ENCODE assay signal across 14 mouse cellular contexts in the genomic region with DNA sequence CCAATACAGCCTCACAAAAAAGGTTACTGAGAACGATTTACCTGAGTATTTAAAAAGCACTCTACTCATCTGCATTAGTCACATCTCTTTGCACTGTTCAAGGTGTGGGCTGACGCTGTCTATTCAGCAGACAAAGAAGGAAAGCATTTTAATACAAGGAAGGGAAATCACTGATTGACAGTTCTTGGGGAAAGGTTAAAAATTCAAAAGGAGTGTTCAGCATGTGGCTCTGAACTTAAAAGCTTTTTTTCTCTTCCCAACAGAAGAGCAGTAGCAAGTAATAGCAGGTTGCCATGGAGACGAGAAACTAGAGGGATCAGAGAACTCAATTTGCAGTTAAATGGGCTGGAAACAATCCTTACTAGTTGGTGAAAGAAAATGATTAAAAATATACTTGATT.
DNase-seq lines count a peak whose midpoint lies in the region; ATAC-seq and TF ChIP-seq lines count a peak whose summit lies in the region.
"Had no signal": no experiment of that assay in that cellular context is flagged by ENCODE, and none has a peak within 500 bp of the region (broad histone marks: within the 10 kb centered on the region; RNA-seq: fewer than 3 reads in every experiment).

No protein-coding gene starts in this region.

- POLR2A ChIA-PET in Patski (lab: Charles Lee): no interaction called here

- in situ Hi-C loops in Patski (cut with MboI; ENCODE audit: low pct_unique_long_range_greater_than_20kb): no loop called here

- H3K27me3 ChIP-seq in hindbrain, embryonic 13.5 days: no peaks in the 10 kb centered on the region
- no peaks in the 10 kb centered on the region for H3K27me3 ChIP-seq in hindbrain, embryonic 12.5 days
- no peaks in the 10 kb centered on the region for H3K27me3 ChIP-seq in Patski
- H3K27me3 ChIP-seq in hindbrain, embryonic 16.5 days (replicated peaks; ENCODE audit: control insufficient read depth, insufficient read depth, low read length): no peaks in the 10 kb centered on the region
- H3K27me3 ChIP-seq in heart, embryonic 12.5 days (replicated peaks): no peaks in the 10 kb centered on the region
- H3K27me3 ChIP-seq: liver, embryonic 15.5 days had no signal

- peaks cover 18% of the 10 kb centered on the region for H3K4me1 ChIP-seq in hindbrain, embryonic 13.5 days (replicated peaks)
- peaks cover 10% of the 10 kb centered on the region for H3K4me1 ChIP-seq in hindbrain, embryonic 12.5 days
- peaks cover 3% of the 10 kb centered on the region for H3K4me1 ChIP-seq in hindbrain, embryonic 16.5 days (ENCODE audit: control insufficient read depth, insufficient read depth, low read depth, low read length)
- no peaks in the 10 kb centered on the region for H3K4me1 ChIP-seq in heart, embryonic 12.5 days (replicated peaks)
- H3K4me1 ChIP-seq: liver, embryonic 15.5 days had no signal

- 22% methylated on average over 3 of the region's 3 CpGs for whole genome bisulfite sequencing in hindbrain, embryonic 13.5 days
- 30% methylated on average over 3 of the region's 3 CpGs for WGBS in hindbrain, embryonic 12.5 days
- WGBS in hindbrain, embryonic 16.5 days: 12% methylated on average over 3 of the region's 3 CpGs
- 77% methylated on average over 3 of the region's 3 CpGs for WGBS in heart, embryonic 12.5 days

- H3K9me3 ChIP-seq in hindbrain, embryonic 13.5 days: no peaks in the 10 kb centered on the region
- no peaks in the 10 kb centered on the region for H3K9me3 ChIP-seq in hindbrain, embryonic 12.5 days (replicated peaks)
- no peaks in the 10 kb centered on the region for H3K9me3 ChIP-seq in hindbrain, embryonic 16.5 days (ENCODE audit: control insufficient read depth, low read length)
- no peaks in the 10 kb centered on the region for H3K9me3 ChIP-seq in heart, embryonic 12.5 days (replicated peaks)
- H3K9me3 ChIP-seq: limb, embryonic 10.5 days; liver, embryonic 15.5 days had no signal

- H3K4me3 ChIP-seq in hindbrain, embryonic 13.5 days: no peak overlapping the region
- H3K4me3 ChIP-seq in hindbrain, embryonic 12.5 days: no peak overlapping the region
- no peak overlapping the region for H3K4me3 ChIP-seq in hindbrain, embryonic 16.5 days (ENCODE audit: low read length)
- H3K4me3 ChIP-seq in heart, embryonic 12.5 days: no peak overlapping the region
- H3K4me3 ChIP-seq: limb, embryonic 10.5 days; liver, embryonic 15.5 days had no signal

- no peak overlapping the region for H3K9ac ChIP-seq in hindbrain, embryonic 13.5 days
- H3K9ac ChIP-seq in hindbrain, embryonic 12.5 days: no peak overlapping the region
- no peak overlapping the region for H3K9ac ChIP-seq in hindbrain, embryonic 16.5 days (ENCODE audit: low read depth, low read length)
- no peak overlapping the region for H3K9ac ChIP-seq in heart, embryonic 12.5 days
- H3K9ac ChIP-seq: liver, embryonic 15.5 days had no signal

- peaks cover 15% of the 10 kb centered on the region for H3K36me3 ChIP-seq in hindbrain, embryonic 13.5 days
- H3K36me3 ChIP-seq in hindbrain, embryonic 12.5 days: peaks cover 21% of the 10 kb centered on the region; the same call in 1 of the 2 replicates
- H3K36me3 ChIP-seq in hindbrain, embryonic 16.5 days (ENCODE audit: control insufficient read depth, insufficient read depth, low read length): no peaks in the 10 kb centered on the region; the same call in 1 of the 2 replicates
- H3K36me3 ChIP-seq in heart, embryonic 12.5 days: peaks cover 23% of the 10 kb centered on the region
- H3K36me3 ChIP-seq: limb, embryonic 10.5 days had no signal

- ATAC-seq in hindbrain, embryonic 13.5 days (ENCODE audit: low FRiP score): no peak
- no peak for ATAC-seq in hindbrain, embryonic 12.5 days (ENCODE audit: low FRiP score)
- no peak for ATAC-seq in Patski
- ATAC-seq in hindbrain, embryonic 16.5 days: peak; percentile 61
- ATAC-seq in heart, embryonic 12.5 days (ENCODE audit: insufficient number of reproducible peaks, low FRiP score): no peak

- peak; percentile 7 for DNase-seq in Patski (ENCODE audit: low read depth, low spot score)
- peak; percentile 57 for DNase-seq in embryo, embryonic 11 days
- DNase-seq in thymus, postnatal 14 days: no peak
- no peak for DNase-seq in spleen, postnatal 14 days (ENCODE audit: low spot score in 2 of 2)
- DNase-seq: B cell, adult 2 months; heart, adult 11 months; kidney, postnatal 10 days; lung, postnatal 4 days had no signal

- no peak overlapping the region for H3K4me2 ChIP-seq in hindbrain, embryonic 13.5 days
- H3K4me2 ChIP-seq in hindbrain, embryonic 12.5 days (replicated peaks): no peak overlapping the region
- H3K4me2 ChIP-seq in hindbrain, embryonic 16.5 days (ENCODE audit: low read length): no peak overlapping the region
- no peak overlapping the region for H3K4me2 ChIP-seq in heart, embryonic 12.5 days
- H3K4me2 ChIP-seq: liver, embryonic 15.5 days had no signal

- TF ChIP-seq CTCF in Patski (IDR thresholded peaks at IDR 0.05): no peak

- peak overlapping the region; percentile 71 for H3K27ac ChIP-seq in hindbrain, embryonic 13.5 days
- no peak overlapping the region for H3K27ac ChIP-seq in hindbrain, embryonic 12.5 days
- peak overlapping the region; percentile 37 for H3K27ac ChIP-seq in hindbrain, embryonic 16.5 days (ENCODE audit: low read depth, low read length)
- no peak overlapping the region for H3K27ac ChIP-seq in heart, embryonic 12.5 days (ENCODE audit: poor library complexity, severe bottlenecking)
- H3K27ac ChIP-seq: limb, embryonic 10.5 days; liver, embryonic 15.5 days had no signal

- CTCF ChIA-PET in Patski (lab: Charles Lee): no interaction called here

Comparison
In these comparisons a context has a peak if more than half of its experiments do, and no peak if none do; other contexts are left out.
1. H3K27ac ChIP-seq: peak in hindbrain, embryonic 13.5 days (single experiment) and hindbrain, embryonic 16.5 days (single experiment); none in hindbrain, embryonic 12.5 days (single experiment) and heart, embryonic 12.5 days (single experiment).
2. DNase-seq: peak in Patski (single experiment) and embryo, embryonic 11 days (single experiment); none in thymus, postnatal 14 days (single experiment) and spleen, postnatal 14 days (0 of 2).